Mouse (Mus musculus) olfactory bulb, adult 2 months (tissue): ENCODE results near the gene Pygb. TPM values are rescaled to one million over a fixed set of nuclear protein-coding genes. Genes with fewer than 3 reads are reported as not detected.

ENCODE experiments used
- H3K27ac ChIP-seq: fragments of 200-500 bp; 2 replicates; pipeline ENCODE4 v1.5.1; 2012; ENCODE audit warnings: low read depth, low read length; ENCODE audit not compliant: insufficient read depth
- H3K4me1 ChIP-seq: fragments of 200-500 bp; 2 replicates; pipeline ENCODE4 v1.6.1; 2012; ENCODE audit warnings: low read length; ENCODE audit not compliant: control insufficient read depth, insufficient read depth
- H3K4me3 ChIP-seq: fragments of 200-500 bp; 2 replicates; pipeline ENCODE4 v1.5.1; 2012; ENCODE audit warnings: mild to moderate bottlenecking, low read depth, low read length, moderate library complexity; ENCODE audit not compliant: insufficient read depth
- CTCF ChIP-seq: fragments of 200-500 bp; IDR thresholded peaks from 2 replicates; pipeline ENCODE4 v1.5.1; 2012; ENCODE audit warnings: low read depth, mild to moderate bottlenecking, low read length, moderate library complexity; ENCODE audit not compliant: insufficient read depth
- POLR2A ChIP-seq: fragments of 200-500 bp; IDR thresholded peaks from 2 replicates; pipeline ENCODE4 v1.6.1; 2012; ENCODE audit warnings: mild to moderate bottlenecking, low read depth, low read length, moderate library complexity; ENCODE audit not compliant: insufficient read depth
- WGBS: fragments of 180-500 bp; shearing (Covaris S2); methylation state at CpG from one replicate; pipeline ENCODE4 v1.1.7; 2018; 5-methylcytosine and 5-hydroxymethylcytosine counted together
- polyA plus RNA-seq: library from polyadenylated mRNA; stranded (reverse); fragments of >200 nt; gene quantifications from 2 replicates; pipeline ENCODE4 v1.2.4, GENCODE M21; 2012; ENCODE audit warnings: low replicate concordance; ENCODE audit not compliant: missing spikeins, insufficient read depth, insufficient read length

The Pygb gene
- polyA plus RNA-seq, 1 experiment, result not detected

DNA sequence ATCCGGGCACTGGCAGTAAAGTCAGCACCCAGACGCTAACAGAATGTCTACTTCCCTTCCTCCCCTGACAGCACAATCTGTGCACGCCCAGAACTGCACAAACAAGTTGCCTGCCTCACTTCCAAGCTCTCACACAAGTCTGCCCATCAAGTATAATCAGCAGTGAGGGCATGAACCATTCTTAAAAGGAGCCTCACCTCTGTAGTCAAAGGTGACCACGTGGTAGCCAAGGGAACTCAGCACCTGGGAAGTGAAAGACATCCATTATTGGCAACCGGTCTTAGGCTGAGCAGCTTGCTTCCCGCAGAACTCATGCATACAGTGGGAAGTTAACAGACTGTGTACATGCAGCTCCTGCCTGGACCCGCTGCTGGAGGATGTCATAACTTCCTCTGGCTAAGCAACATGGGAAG is 55.5 kb downstream of the Pygb start:
- TF ChIP-seq POLR2A (no peak), CTCF (no peak)
- WGBS, result 54% methylated on average over 7 of the region's 7 CpGs
- Histone ChIP-seq H3K4me3 (no peak overlapping the region), H3K27ac (peak overlapping the region; percentile 22; the same call in 1 of the 2 replicates), H3K4me1 (peaks cover 35% of the 10 kb centered on the region)

DNA sequence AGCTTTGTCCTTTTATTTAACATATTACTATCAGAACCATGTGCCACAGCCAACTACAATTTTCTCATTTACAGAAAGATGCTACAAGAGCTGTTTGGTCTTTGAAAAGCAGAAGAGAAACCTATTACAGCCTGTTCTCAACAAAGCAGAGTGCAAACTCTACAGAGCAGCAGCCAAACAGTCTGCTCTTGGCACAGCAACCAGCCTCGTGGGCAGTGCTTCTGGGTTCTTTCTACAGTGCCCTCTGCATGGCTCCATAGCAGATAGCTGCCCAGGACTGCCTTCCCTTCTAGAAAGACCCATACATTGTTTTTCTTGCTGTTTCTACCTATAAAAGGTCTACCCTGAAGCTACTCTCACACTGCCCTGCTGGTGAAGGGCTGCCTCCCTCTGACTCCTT is 58.3 kb downstream of the Pygb start:
- WGBS, result 11% methylated on average over 1 of the region's 1 CpGs
- TF ChIP-seq CTCF (no peak), POLR2A (no peak)
- Histone ChIP-seq H3K27ac (peak overlapping the region; percentile 78), H3K4me3 (no peak overlapping the region), H3K4me1 (peaks cover 24% of the 10 kb centered on the region)

DNA sequence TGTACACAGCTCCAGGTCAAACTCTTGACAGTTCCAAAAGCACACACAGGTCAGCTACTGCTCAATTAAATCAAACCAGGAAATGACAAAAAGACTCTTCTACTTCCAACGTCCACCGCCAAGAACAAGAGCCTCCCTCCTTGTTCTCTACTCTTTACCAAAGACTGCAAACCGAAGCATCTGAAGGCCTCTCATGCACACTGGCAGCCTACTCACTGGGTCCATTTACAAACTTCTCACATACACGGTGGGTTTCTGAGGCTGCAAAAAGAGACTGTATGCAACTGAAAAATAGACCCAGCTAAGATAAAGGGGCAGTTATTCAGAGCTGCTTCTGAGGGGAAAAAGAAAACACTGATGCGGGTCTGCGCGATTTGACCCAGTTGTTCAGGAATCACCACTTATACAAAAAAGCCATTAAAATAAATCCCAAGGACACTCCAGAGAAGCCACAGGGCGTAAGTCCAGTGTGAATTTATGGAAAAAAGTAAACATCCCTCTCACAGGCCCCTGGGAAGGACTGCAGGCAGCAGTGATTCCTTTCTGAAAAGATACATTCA is 61.0 kb downstream of the Pygb start:
- WGBS, result 52% methylated on average over 8 of the region's 8 CpGs

DNA sequence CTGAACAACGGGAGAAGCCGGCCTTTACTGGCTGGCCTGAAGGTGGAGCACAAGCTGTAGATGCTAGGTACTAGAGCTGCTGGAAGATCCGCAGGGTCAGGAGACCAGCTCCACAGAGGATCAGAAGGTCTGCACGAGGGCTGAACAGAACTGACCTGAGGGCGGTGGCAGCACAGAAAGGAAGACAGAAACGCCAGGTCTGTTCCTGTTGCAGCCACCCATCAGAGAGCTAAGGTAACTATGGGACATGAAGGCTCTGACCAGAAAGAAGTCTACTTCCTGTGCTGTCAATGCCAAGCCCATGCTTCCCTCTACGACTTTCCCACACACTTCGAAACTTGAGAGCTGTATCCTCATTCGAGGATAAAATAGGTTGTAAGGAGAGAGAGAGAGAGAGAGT is 64.7 kb downstream of the Pygb start:
- no peak for TF ChIP-seq POLR2A
- no peak for TF ChIP-seq CTCF
- H3K27ac ChIP-seq, result no peak overlapping the region
- H3K4me3 ChIP-seq, result no peak overlapping the region
- WGBS, result 68% methylated on average over 9 of the region's 9 CpGs
- peaks cover 6% of the 10 kb centered on the region; the same call in 1 of the 2 replicates for H3K4me1 ChIP-seq

More for the DNA sequence above, 61.0 kb downstream of the Pygb start:
- Histone ChIP-seq H3K4me3 (no peak overlapping the region), H3K27ac (no peak overlapping the region), H3K4me1 (peaks cover 12% of the 10 kb centered on the region)
- TF ChIP-seq CTCF (no peak), POLR2A (no peak)

DNA sequence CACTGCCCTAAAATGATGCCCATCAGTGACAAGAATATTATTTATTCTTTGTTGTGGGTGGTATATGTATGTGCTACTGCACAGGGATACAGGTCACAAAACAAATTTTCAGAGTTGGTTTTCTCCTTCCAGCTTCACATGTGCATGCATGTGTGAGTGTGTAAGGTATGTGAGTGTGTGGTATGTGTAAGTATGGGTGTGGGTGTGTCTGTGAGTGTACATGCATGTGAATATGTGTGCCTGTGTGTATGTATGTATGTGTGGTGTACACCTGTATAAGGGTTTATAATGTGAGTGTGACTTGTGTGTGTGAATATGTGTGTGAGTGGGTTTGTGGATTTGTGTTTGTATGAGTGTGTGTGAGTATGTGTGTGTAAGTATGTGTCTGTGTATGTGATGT is 68.7 kb downstream of the Pygb start:
- no peak overlapping the region for H3K27ac ChIP-seq
- H3K4me3 ChIP-seq, result no peak overlapping the region
- TF ChIP-seq CTCF (no peak), POLR2A (no peak)
- peaks cover 6% of the 10 kb centered on the region; the same call in 1 of the 2 replicates for H3K4me1 ChIP-seq

DNA sequence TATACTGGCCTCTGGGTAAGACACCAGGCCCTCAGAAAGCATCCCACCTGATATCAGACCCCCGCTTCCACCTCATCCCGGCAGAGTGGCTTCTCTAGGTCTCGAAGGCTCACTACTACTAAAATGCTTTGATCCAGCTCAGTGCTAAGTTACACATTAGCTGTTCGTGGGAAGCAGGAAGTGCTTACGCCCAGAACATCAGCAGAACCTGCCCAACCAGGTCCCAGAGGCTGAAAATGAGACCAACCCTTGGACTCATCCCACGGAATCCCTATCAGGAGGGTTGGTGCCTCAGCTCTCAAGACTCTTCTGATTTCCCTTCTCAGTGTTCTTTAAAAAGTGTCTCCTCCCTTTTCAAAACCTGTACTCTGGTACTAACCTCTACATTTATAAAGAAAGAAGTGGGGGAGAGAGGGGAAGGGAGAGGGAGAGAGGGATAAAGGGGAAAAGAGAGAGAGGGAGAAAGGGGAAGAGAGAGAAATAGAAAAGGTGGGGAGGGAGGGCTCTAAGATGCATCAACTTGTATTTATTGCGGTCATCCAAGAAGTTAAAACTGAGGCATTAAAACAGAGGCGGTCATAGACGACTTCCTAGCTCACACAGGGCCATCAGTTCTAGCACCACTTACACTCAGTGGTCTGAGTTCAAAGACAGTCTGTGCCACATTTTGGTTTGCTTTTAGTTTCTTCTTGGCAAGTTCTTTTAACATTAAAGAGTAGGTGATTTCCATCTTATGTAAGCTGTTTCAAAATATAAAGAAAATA is 72.4 kb downstream of the Pygb start:
- TF ChIP-seq POLR2A (no peak), CTCF (no peak)
- H3K4me3 ChIP-seq, result no peak overlapping the region
- WGBS, result 88% methylated on average over 9 of the region's 9 CpGs
- no peak overlapping the region for H3K27ac ChIP-seq
- peaks cover 6% of the 10 kb centered on the region; the same call in 1 of the 2 replicates for H3K4me1 ChIP-seq

DNA sequence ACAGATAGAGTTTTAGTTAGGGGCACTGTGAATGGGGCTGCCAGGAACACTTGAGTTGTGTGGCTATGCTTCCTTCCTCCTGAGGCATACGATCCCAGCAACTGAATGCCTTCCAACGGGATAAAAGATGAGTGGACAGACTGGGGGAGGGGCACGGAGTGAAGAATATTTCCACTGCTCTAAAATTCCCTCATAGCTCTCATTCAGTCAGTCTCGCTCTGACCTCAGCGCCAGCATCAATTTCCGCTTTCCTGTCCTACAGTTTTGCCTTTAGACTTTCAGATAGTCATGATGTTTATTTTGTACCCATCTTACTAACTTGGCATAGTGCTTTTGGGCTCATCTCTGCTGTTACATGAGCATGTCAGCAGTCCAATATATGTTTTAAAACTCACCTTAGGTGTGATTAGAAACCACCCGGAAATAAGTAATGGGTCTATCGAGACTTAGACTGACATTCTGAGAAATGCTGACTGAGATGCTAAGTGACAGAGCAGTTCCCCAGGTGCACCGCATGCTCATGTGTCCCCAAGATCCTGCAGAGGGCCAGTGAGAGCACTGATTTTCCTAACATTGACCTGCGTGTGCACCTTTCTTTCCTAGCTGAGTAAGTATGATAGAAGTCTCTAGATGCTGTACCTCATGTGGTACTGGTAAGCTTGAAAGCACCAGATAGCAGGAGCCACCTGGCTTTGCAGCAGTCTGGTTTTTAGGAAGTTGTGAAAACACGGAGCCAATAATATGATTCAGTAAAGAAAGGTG is 73.4 kb downstream of the Pygb start:
- Histone ChIP-seq H3K4me3 (no peak overlapping the region), H3K27ac (no peak overlapping the region), H3K4me1 (peaks cover 4% of the 10 kb centered on the region; the same call in 1 of the 2 replicates)
- WGBS, result 77% methylated on average over 11 of the region's 11 CpGs
- no peak for TF ChIP-seq POLR2A
- TF ChIP-seq CTCF, result no peak

DNA sequence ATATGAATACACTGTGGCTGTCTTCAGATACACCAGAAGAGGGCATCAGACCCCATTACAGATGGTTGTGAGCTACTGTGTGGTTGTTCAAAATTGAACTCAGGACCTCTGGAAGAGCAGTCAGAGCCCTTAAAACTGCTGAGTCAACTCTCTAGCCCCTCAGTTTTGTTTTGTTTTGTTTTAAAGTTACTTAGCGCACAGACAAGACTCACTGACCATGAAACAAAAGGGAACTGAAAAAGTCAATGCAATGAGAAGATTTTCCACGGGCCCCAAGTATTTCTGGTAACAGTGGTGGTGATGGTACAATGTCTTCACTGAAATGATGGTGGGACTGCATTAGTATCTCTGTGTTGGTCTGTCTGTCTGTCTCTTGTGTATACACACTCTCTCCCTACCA is 74.6 kb downstream of the Pygb start:
- peaks cover 3% of the 10 kb centered on the region; the same call in 1 of the 2 replicates for H3K4me1 ChIP-seq
- H3K27ac ChIP-seq, result no peak overlapping the region
- WGBS, result 86% methylated on average over 2 of the region's 2 CpGs
- TF ChIP-seq POLR2A (no peak), CTCF (no peak)
- no peak overlapping the region for H3K4me3 ChIP-seq

DNA sequence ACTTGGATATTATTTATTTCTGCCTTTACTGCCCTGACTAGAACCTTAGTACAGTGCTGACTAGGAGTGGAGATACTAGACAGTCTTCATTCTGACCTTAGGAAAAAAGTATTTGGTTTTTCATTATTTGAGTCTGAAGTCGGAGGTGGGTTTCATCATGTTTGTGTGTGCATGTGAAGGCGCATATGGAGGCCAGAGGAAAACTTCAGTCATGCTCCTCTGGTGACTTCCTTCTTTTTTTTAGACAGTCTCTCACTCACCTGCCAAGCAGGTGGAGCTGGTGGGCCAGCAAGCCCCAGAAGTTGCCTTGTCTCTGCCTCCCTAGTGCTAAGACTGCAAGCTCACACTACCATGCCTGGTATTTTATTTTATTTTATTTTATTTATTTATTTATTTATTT is 80.5 kb downstream of the Pygb start:
- WGBS, result 96% methylated on average over 2 of the region's 2 CpGs
- TF ChIP-seq CTCF (no peak), POLR2A (no peak)
- Histone ChIP-seq H3K4me3 (no peak overlapping the region), H3K27ac (no peak overlapping the region), H3K4me1 (no peaks in the 10 kb centered on the region)
